Mouse (Mus musculus) olfactory bulb, adult 2 months (tissue): ENCODE measurements at regions not wholly inside any gene's neighbourhood (a gene's known extent, or its start where the extent isn't known, plus 50 kb on each side); places are given as distances from the start of the nearest gene placed in this dataset.

Source experiments
- H3K27ac ChIP-seq: fragments of 200-500 bp; 2 replicates; pipeline ENCODE4 v1.5.1; 2012; ENCODE audit warnings: low read depth, low read length; ENCODE audit not compliant: insufficient read depth
- H3K4me1 ChIP-seq: fragments of 200-500 bp; 2 replicates; pipeline ENCODE4 v1.6.1; 2012; ENCODE audit warnings: low read length; ENCODE audit not compliant: control insufficient read depth, insufficient read depth
- H3K4me3 ChIP-seq: fragments of 200-500 bp; 2 replicates; pipeline ENCODE4 v1.5.1; 2012; ENCODE audit warnings: mild to moderate bottlenecking, low read depth, low read length, moderate library complexity; ENCODE audit not compliant: insufficient read depth
- CTCF ChIP-seq: fragments of 200-500 bp; IDR thresholded peaks from 2 replicates; pipeline ENCODE4 v1.5.1; 2012; ENCODE audit warnings: low read depth, mild to moderate bottlenecking, low read length, moderate library complexity; ENCODE audit not compliant: insufficient read depth
- POLR2A ChIP-seq: fragments of 200-500 bp; IDR thresholded peaks from 2 replicates; pipeline ENCODE4 v1.6.1; 2012; ENCODE audit warnings: mild to moderate bottlenecking, low read depth, low read length, moderate library complexity; ENCODE audit not compliant: insufficient read depth
- WGBS: fragments of 180-500 bp; shearing (Covaris S2); methylation state at CpG from one replicate; pipeline ENCODE4 v1.1.7; 2018; 5-methylcytosine and 5-hydroxymethylcytosine counted together

- H3K4me1 ChIP-seq = no peaks in the 10 kb centered on the region
- no peak overlapping the region for H3K4me3 ChIP-seq
- WGBS = 65% methylated on average over 5 of the region's 5 CpGs
- H3K27ac ChIP-seq = no peak overlapping the region
- TF ChIP-seq POLR2A (no peak), CTCF (no peak)
Measured at GRCm38 (mm10) chr17:52448701-52449100, 153.8 kb upstream of the Kcnh8 start.

GRCm38 (mm10) chr17:52459303-52459996, 143.1 kb upstream of the Kcnh8 start:
- Histone ChIP-seq H3K4me1 (0 out of 2 replicates have a peak, but pooled peaks cover 2% of the 10 kb centered on the region), H3K4me3 (no peak overlapping the region), H3K27ac (no peak overlapping the region)
- TF ChIP-seq CTCF (no peak), POLR2A (no peak)
- 58% methylated on average over 10 of the region's 10 CpGs for WGBS

- H3K4me3 ChIP-seq = no peak overlapping the region
- H3K4me1 ChIP-seq = 0 out of 2 replicates have a peak, but pooled peaks cover 2% of the 10 kb centered on the region
- TF ChIP-seq CTCF (no peak), POLR2A (no peak)
- H3K27ac ChIP-seq = no peak overlapping the region
- WGBS = 75% methylated on average over 5 of the region's 5 CpGs
Measured at GRCm38 (mm10) chr17:52459997-52460387, 142.5 kb upstream of the Kcnh8 start.

GRCm38 (mm10) chr17:52461264-52461663, 141.2 kb upstream of the Kcnh8 start:
- WGBS = 62% methylated on average over 11 of the region's 11 CpGs
- Histone ChIP-seq H3K27ac (no peak overlapping the region), H3K4me3 (no peak overlapping the region), H3K4me1 (0 out of 2 replicates have a peak, but pooled peaks cover 2% of the 10 kb centered on the region)
- no peak for TF ChIP-seq POLR2A
- no peak for TF ChIP-seq CTCF

- Histone ChIP-seq H3K27ac (no peak overlapping the region), H3K4me1 (0 out of 2 replicates have a peak, but pooled peaks cover 2% of the 10 kb centered on the region), H3K4me3 (no peak overlapping the region)
- 25% methylated on average over 6 of the region's 6 CpGs for WGBS
- peak; percentile 16; the same call in 1 of the 2 replicates for TF ChIP-seq CTCF
- no peak for TF ChIP-seq POLR2A
Measured at GRCm38 (mm10) chr17:52461709-52462141, 140.8 kb upstream of the Kcnh8 start.

GRCm38 (mm10) chr17:52462361-52462760, 140.1 kb upstream of the Kcnh8 start:
- TF ChIP-seq CTCF = no peak
- TF ChIP-seq POLR2A = no peak
- 0 out of 2 replicates have a peak, but pooled peaks cover 2% of the 10 kb centered on the region for H3K4me1 ChIP-seq
- no peak overlapping the region for H3K4me3 ChIP-seq
- no peak overlapping the region for H3K27ac ChIP-seq
- 71% methylated on average over 9 of the region's 9 CpGs for WGBS

- TF ChIP-seq POLR2A (no peak), CTCF (no peak)
- H3K4me1 ChIP-seq = no peaks in the 10 kb centered on the region
- H3K4me3 ChIP-seq = no peak overlapping the region
- WGBS = 96% methylated on average over 5 of the region's 5 CpGs
- no peak overlapping the region for H3K27ac ChIP-seq
Measured at GRCm38 (mm10) chr17:52468464-52468863, 134.0 kb upstream of the Kcnh8 start.

GRCm38 (mm10) chr17:52479327-52480086, 123.0 kb upstream of the Kcnh8 start:
- no peak for TF ChIP-seq CTCF
- TF ChIP-seq POLR2A = no peak
- no peak overlapping the region for H3K4me3 ChIP-seq
- H3K27ac ChIP-seq = no peak overlapping the region
- no peaks in the 10 kb centered on the region for H3K4me1 ChIP-seq
- WGBS = 65% methylated on average over 7 of the region's 7 CpGs

GRCm38 (mm10) chr17:52480087-52480638, 122.3 kb upstream of the Kcnh8 start:
- WGBS = 56% methylated on average over 5 of the region's 5 CpGs
- no peak for TF ChIP-seq CTCF
- no peak for TF ChIP-seq POLR2A
- Histone ChIP-seq H3K4me3 (no peak overlapping the region), H3K4me1 (no peaks in the 10 kb centered on the region), H3K27ac (no peak overlapping the region)
